9 mouse cellular contexts compared by ENCODE assay signal in genomic region chr12:108272143-108272635, GRCm38 (mm10). TPM values are rescaled to one million over a fixed set of nuclear protein-coding genes. Genes with fewer than 3 reads are reported as not detected.
DNase-seq lines count a peak whose midpoint lies in the region; ATAC-seq lines count a peak whose summit lies in the region.
"Had no signal": no experiment of that assay in that cellular context is flagged by ENCODE, and none has a peak within 500 bp of the region (broad histone marks: within the 10 kb centered on the region; RNA-seq: fewer than 3 reads in every experiment).

No protein-coding gene starts in this region.

- H3K4me2 ChIP-seq in heart, embryonic 12.5 days, result peak overlapping the region; percentile 99
- peak overlapping the region; percentile 93 for H3K4me2 ChIP-seq in forebrain, embryonic 16.5 days (ENCODE audit: low read length)
- H3K4me2 ChIP-seq in liver, embryonic 16.5 days (ENCODE audit: low read depth, low read length), result peak overlapping the region; percentile 46

- no peak overlapping the region for H3K4me3 ChIP-seq in heart, embryonic 12.5 days
- H3K4me3 ChIP-seq in forebrain, embryonic 16.5 days (replicated peaks; ENCODE audit: low read length), result peak overlapping the region; percentile 6
- peak overlapping the region; percentile 20; the same call in 1 of the 2 replicates for H3K4me3 ChIP-seq in liver, embryonic 16.5 days (ENCODE audit: low read depth, low read length)

- DNase-seq in heart, adult 11 months, result no peak
- peak; percentile 50 for DNase-seq in brain, adult 2 months (ENCODE audit: low read depth, low spot score)
- no peak for DNase-seq in natural killer cell, adult 2 months (ENCODE audit: low spot score in 2 of 2)
- no peak for DNase-seq in frontal cortex, postnatal 36 days (ENCODE audit: low spot score in 2 of 2)
- DNase-seq: adrenal gland, postnatal 14 days had no signal

- no peak overlapping the region for H3K9ac ChIP-seq in heart, embryonic 12.5 days
- no peak overlapping the region for H3K9ac ChIP-seq in forebrain, embryonic 16.5 days (replicated peaks; ENCODE audit: low read depth, low read length)
- H3K9ac ChIP-seq in liver, embryonic 16.5 days (ENCODE audit: low read depth, low read length), result no peak overlapping the region

- H3K27ac ChIP-seq in heart, embryonic 12.5 days (ENCODE audit: poor library complexity, severe bottlenecking), result no peak overlapping the region
- H3K27ac ChIP-seq in forebrain, embryonic 16.5 days (ENCODE audit: low read length), result no peak overlapping the region
- H3K27ac ChIP-seq in liver, embryonic 16.5 days (ENCODE audit: low read length), result no peak overlapping the region

- H3K4me1 ChIP-seq in heart, embryonic 12.5 days (replicated peaks), result peaks cover 79% of the 10 kb centered on the region
- H3K4me1 ChIP-seq in forebrain, embryonic 16.5 days (replicated peaks; ENCODE audit: control insufficient read depth, insufficient read depth, low read length), result peaks cover 53% of the 10 kb centered on the region
- H3K4me1 ChIP-seq in liver, embryonic 16.5 days (ENCODE audit: control insufficient read depth, low read depth, low read length), result peaks cover 18% of the 10 kb centered on the region

- H3K36me3 ChIP-seq in heart, embryonic 12.5 days, result no peaks in the 10 kb centered on the region
- no peaks in the 10 kb centered on the region for H3K36me3 ChIP-seq in forebrain, embryonic 16.5 days (ENCODE audit: control insufficient read depth, insufficient read depth)
- H3K36me3 ChIP-seq in liver, embryonic 16.5 days (ENCODE audit: control insufficient read depth, insufficient read depth), result no peaks in the 10 kb centered on the region

- WGBS in heart, embryonic 12.5 days, result 52% methylated on average over 7 of the region's 7 CpGs
- 40% methylated on average over 7 of the region's 7 CpGs for WGBS in forebrain, embryonic 16.5 days
- WGBS in liver, embryonic 16.5 days (ENCODE audit: insufficient replicate concordance), result 49% methylated on average over 7 of the region's 7 CpGs

- no peaks in the 10 kb centered on the region for H3K27me3 ChIP-seq in heart, embryonic 12.5 days (replicated peaks)
- H3K27me3 ChIP-seq in forebrain, embryonic 16.5 days (replicated peaks; ENCODE audit: control insufficient read depth, insufficient read depth, low read length), result no peaks in the 10 kb centered on the region
- H3K27me3 ChIP-seq in liver, embryonic 16.5 days (ENCODE audit: control insufficient read depth, insufficient read depth, low read depth, low read length), result peaks cover 49% of the 10 kb centered on the region

- ATAC-seq in heart, embryonic 12.5 days (ENCODE audit: insufficient number of reproducible peaks, low FRiP score), result no peak
- ATAC-seq in forebrain, embryonic 16.5 days, result no peak
- ATAC-seq in liver, embryonic 16.5 days (ENCODE audit: low read depth), result no peak
- no peak for ATAC-seq in megakaryocyte, adult 5-6 weeks (ENCODE audit: poor library complexity, severe bottlenecking)

- H3K9me3 ChIP-seq in heart, embryonic 12.5 days (replicated peaks), result no peaks in the 10 kb centered on the region
- H3K9me3 ChIP-seq in forebrain, embryonic 16.5 days (ENCODE audit: control insufficient read depth, low read length), result no peaks in the 10 kb centered on the region
- no peaks in the 10 kb centered on the region for H3K9me3 ChIP-seq in liver, embryonic 16.5 days (replicated peaks; ENCODE audit: control insufficient read depth, low read length)

RNA-seq across cellular contexts. Expression of gene Ccdc85c, which starts 3.0 kb away (rescaled TPM):
- polyA plus RNA-seq in heart, embryonic 12.5 days (2016; fragmentation: Nextera tagmentation; extraction: Ambion mirVana), result 5.9 and 6.0 TPM in 2 replicates
- polyA plus RNA-seq in forebrain, embryonic 16.5 days (2015; fragmentation: Nextera tagmentation; extraction: Ambion mirVana), result 12.0 and 12.9 TPM in 2 replicates
- 1.2 and 1.3 TPM in 2 replicates for polyA plus RNA-seq in liver, embryonic 16.5 days (2015; fragmentation: Nextera tagmentation; extraction: Ambion mirVana)
- total RNA-seq in megakaryocyte, adult 5-6 weeks (2015), result 0.04 and 0.05 TPM in 2 replicates
- total RNA-seq in megakaryocyte, adult 5-6 weeks (2017), result 0.11 and 0.37 TPM in 2 replicates

RNA-seq across cellular contexts. Expression of gene Hhipl1, which starts 33.9 kb away (rescaled TPM):
- 0.82 and 1.2 TPM in 2 replicates for polyA plus RNA-seq in heart, embryonic 12.5 days (2016; fragmentation: Nextera tagmentation; extraction: Ambion mirVana)
- 1.6 and 2.3 TPM in 2 replicates for polyA plus RNA-seq in forebrain, embryonic 16.5 days (2015; fragmentation: Nextera tagmentation; extraction: Ambion mirVana)
- polyA plus RNA-seq in liver, embryonic 16.5 days (2015; fragmentation: Nextera tagmentation; extraction: Ambion mirVana), result 0.05 TPM in 1 of 2 replicates, not detected in the other
- not detected in 2 replicates for total RNA-seq in megakaryocyte, adult 5-6 weeks (2015)
- total RNA-seq in megakaryocyte, adult 5-6 weeks (2017), result not detected in 2 replicates

Comparison
In these comparisons a context has a peak if more than half of its experiments do, and no peak if none do; other contexts are left out.
1. H3K4me2 ChIP-seq: peak in every context shown above with its lines; median percentile 99 in heart, embryonic 12.5 days; 93 in forebrain, embryonic 16.5 days; 46 in liver, embryonic 16.5 days.